Mouse (Mus musculus): Measurements from ENCODE around the gene Asic3. TPM values are rescaled to one million over a fixed set of nuclear protein-coding genes. Genes with fewer than 3 reads are reported as not detected.

Asic3 gene
- polyA plus RNA-seq, 1 experiment = 0.24 TPM

- Histone ChIP-seq H3K79me2 (ENCODE audit: control insufficient read depth, insufficient read depth) (peaks cover 21% of the 10 kb centered on the region), H3K4me3 (no peak overlapping the region), H3K4me2 (ENCODE audit: low read depth) (no peak overlapping the region), H3ac (ENCODE audit: control insufficient read depth, insufficient read length) (no peak overlapping the region), H3K27me3 (ENCODE audit: control insufficient read depth, insufficient read depth, insufficient read length) (no peaks in the 10 kb centered on the region), H3K36me3 (ENCODE audit: control insufficient read depth, insufficient read depth) (peaks cover 16% of the 10 kb centered on the region)
- TF ChIP-seq MYOG (IDR thresholded peaks at IDR 0.05; ENCODE audit: control insufficient read depth in 1 of 3, insufficient read depth in 1 of 3, insufficient read length in 2 of 3, low read depth in 2 of 3) (peak in 1 of 3 experiments; percentile 61), TCF12 (IDR thresholded peaks at IDR 0.05; ENCODE audit: insufficient read depth, poor library complexity, severe bottlenecking) (no peak)
These were observed 14.8 kb downstream of the Asic3 start for GRCm38 (mm10) chr5:24427981-24428402.

- Histone ChIP-seq H3K4me2 (ENCODE audit: low read depth) (no peak overlapping the region), H3ac (ENCODE audit: control insufficient read depth, insufficient read length) (no peak overlapping the region), H3K27me3 (ENCODE audit: control insufficient read depth, insufficient read depth, insufficient read length) (no peaks in the 10 kb centered on the region), H3K4me3 (no peak overlapping the region), H3K36me3 (ENCODE audit: control insufficient read depth, insufficient read depth) (peaks cover 20% of the 10 kb centered on the region), H3K79me2 (ENCODE audit: control insufficient read depth, insufficient read depth) (peaks cover 18% of the 10 kb centered on the region)
- TF ChIP-seq REST (IDR thresholded peaks at IDR 0.05; ENCODE audit: insufficient read depth, insufficient read length) (no peak), MAX (IDR thresholded peaks at IDR 0.05; ENCODE audit: low read depth) (no peak), MYOD1 (IDR thresholded peaks at IDR 0.05; ENCODE audit: control insufficient read depth in 1 of 3, insufficient read length in 2 of 3, low read depth in 2 of 3) (no peak), POLR2AphosphoS2 (IDR thresholded peaks at IDR 0.05; ENCODE audit: insufficient read length, low read depth) (no peak), TCF3 (IDR thresholded peaks at IDR 0.05; ENCODE audit: insufficient read length, low read depth) (no peak), CEBPB (IDR thresholded peaks at IDR 0.05; ENCODE audit: insufficient read depth, poor library complexity, severe bottlenecking) (no peak), USF1 (IDR thresholded peaks at IDR 0.05; ENCODE audit: low read depth) (no peak), SRF (IDR thresholded peaks at IDR 0.05; ENCODE audit: control insufficient read depth, insufficient read length, low read depth) (no peak), TCF12 (IDR thresholded peaks at IDR 0.05; ENCODE audit: insufficient read depth, poor library complexity, severe bottlenecking) (no peak), E2F4 (IDR thresholded peaks at IDR 0.05; ENCODE audit: insufficient read depth) (no peak)
These were observed 15.4 kb downstream of the Asic3 start for GRCm38 (mm10) chr5:24428596-24428995.

DNA sequence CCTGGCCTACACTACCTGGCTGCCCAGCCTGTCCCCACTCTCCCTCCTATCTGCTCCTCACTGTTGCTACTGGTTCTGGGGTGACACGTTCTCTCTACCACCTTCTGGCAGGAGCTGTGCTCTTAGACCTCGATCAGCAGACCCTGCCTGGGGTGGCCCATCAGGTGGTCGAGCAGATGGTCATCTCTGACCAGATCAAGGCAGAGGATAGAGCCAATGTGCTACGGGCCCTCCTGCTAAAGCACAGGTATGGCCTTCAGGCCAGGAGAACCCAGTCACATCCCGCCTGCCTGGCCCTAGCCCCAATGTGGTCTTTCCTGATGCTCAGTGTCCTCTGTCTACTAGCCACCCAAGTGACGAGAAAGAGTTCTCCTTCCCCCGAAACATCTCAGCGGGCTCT, 20.8 kb downstream of the Asic3 start:
- TF ChIP-seq REST (IDR thresholded peaks at IDR 0.05; ENCODE audit: insufficient read depth, insufficient read length) = no peak
- Histone ChIP-seq H3K79me2 (ENCODE audit: control insufficient read depth, insufficient read depth) (no peaks in the 10 kb centered on the region), H3K4me3 (no peak overlapping the region), H3K27me3 (ENCODE audit: control insufficient read depth, insufficient read depth, insufficient read length) (no peaks in the 10 kb centered on the region), H3K36me3 (ENCODE audit: control insufficient read depth, insufficient read depth) (peaks cover 39% of the 10 kb centered on the region), H3ac (ENCODE audit: control insufficient read depth, insufficient read length) (no peak overlapping the region), H3K4me2 (ENCODE audit: low read depth) (no peak overlapping the region)

- H3K36me3 ChIP-seq (ENCODE audit: control insufficient read depth, insufficient read depth) = peaks cover 35% of the 10 kb centered on the region
- peaks cover 14% of the 10 kb centered on the region for H3K79me2 ChIP-seq (ENCODE audit: control insufficient read depth, insufficient read depth)
- no peak for TF ChIP-seq USF1 (IDR thresholded peaks at IDR 0.05; ENCODE audit: low read depth)
- TF ChIP-seq POLR2A (IDR thresholded peaks at IDR 0.05; ENCODE audit: insufficient read length, low read depth) = peak; percentile 12
- no peak overlapping the region for H3K4me2 ChIP-seq (ENCODE audit: low read depth)
- no peaks in the 10 kb centered on the region for H3K27me3 ChIP-seq (ENCODE audit: control insufficient read depth, insufficient read depth, insufficient read length)
- H3K4me3 ChIP-seq = no peak overlapping the region
- H3ac ChIP-seq (ENCODE audit: control insufficient read depth, insufficient read length) = no peak overlapping the region
These were observed 28.0 kb downstream of the Asic3 start for GRCm38 (mm10) chr5:24441187-24441586.

GRCm38 (mm10) chr5:24442029-24442428, 28.8 kb downstream of the Asic3 start:
- H3ac ChIP-seq (ENCODE audit: control insufficient read depth, insufficient read length) = no peak overlapping the region
- H3K4me2 ChIP-seq (ENCODE audit: low read depth) = no peak overlapping the region
- peaks cover 14% of the 10 kb centered on the region for H3K79me2 ChIP-seq (ENCODE audit: control insufficient read depth, insufficient read depth)
- no peak overlapping the region for H3K4me3 ChIP-seq
- TF ChIP-seq REST (IDR thresholded peaks at IDR 0.05; ENCODE audit: insufficient read depth, insufficient read length) (no peak), USF1 (IDR thresholded peaks at IDR 0.05; ENCODE audit: low read depth) (no peak), POLR2A (IDR thresholded peaks at IDR 0.05; ENCODE audit: insufficient read length, low read depth) (peak; percentile 16), POLR2AphosphoS2 (IDR thresholded peaks at IDR 0.05; ENCODE audit: insufficient read length, low read depth) (peak; percentile 80)
- no peaks in the 10 kb centered on the region for H3K27me3 ChIP-seq (ENCODE audit: control insufficient read depth, insufficient read depth, insufficient read length)
- H3K36me3 ChIP-seq (ENCODE audit: control insufficient read depth, insufficient read depth) = peaks cover 29% of the 10 kb centered on the region

- peak overlapping the region; percentile 94 for H3K4me2 ChIP-seq (ENCODE audit: low read depth)
- peaks cover 21% of the 10 kb centered on the region for H3K36me3 ChIP-seq (ENCODE audit: control insufficient read depth, insufficient read depth)
- peak overlapping the region; percentile 54 for H3K4me3 ChIP-seq
- peaks cover 14% of the 10 kb centered on the region for H3K79me2 ChIP-seq (ENCODE audit: control insufficient read depth, insufficient read depth)
- no peaks in the 10 kb centered on the region for H3K27me3 ChIP-seq (ENCODE audit: control insufficient read depth, insufficient read depth, insufficient read length)
- peak; percentile 21 for TF ChIP-seq POLR2AphosphoS2 (IDR thresholded peaks at IDR 0.05; ENCODE audit: insufficient read length, low read depth)
- TF ChIP-seq E2F4 (IDR thresholded peaks at IDR 0.05; ENCODE audit: insufficient read depth) = no peak
- peak; percentile 9 for TF ChIP-seq POLR2A (IDR thresholded peaks at IDR 0.05; ENCODE audit: insufficient read length, low read depth)
- no peak overlapping the region for H3ac ChIP-seq (ENCODE audit: control insufficient read depth, insufficient read length)
These were observed 30.0 kb downstream of the Asic3 start for GRCm38 (mm10) chr5:24443204-24443603.

Data from myocyte (in vitro differentiated cells).